Mouse (Mus musculus) CD4-positive naive resting alpha-beta T cell, adult 76 days (primary cell): ENCODE data around the gene Ppm1f. TPM values are rescaled to one million over a fixed set of nuclear protein-coding genes. Genes with fewer than 3 reads are reported as not detected.

Experiments used
- total RNA-seq: library from RNA; stranded (reverse); gene quantifications from one replicate; pipeline ENCODE4 v1.2.4, GENCODE M21; 2023

Gene Ppm1f
- 16.3 TPM for total RNA-seq

DNA sequence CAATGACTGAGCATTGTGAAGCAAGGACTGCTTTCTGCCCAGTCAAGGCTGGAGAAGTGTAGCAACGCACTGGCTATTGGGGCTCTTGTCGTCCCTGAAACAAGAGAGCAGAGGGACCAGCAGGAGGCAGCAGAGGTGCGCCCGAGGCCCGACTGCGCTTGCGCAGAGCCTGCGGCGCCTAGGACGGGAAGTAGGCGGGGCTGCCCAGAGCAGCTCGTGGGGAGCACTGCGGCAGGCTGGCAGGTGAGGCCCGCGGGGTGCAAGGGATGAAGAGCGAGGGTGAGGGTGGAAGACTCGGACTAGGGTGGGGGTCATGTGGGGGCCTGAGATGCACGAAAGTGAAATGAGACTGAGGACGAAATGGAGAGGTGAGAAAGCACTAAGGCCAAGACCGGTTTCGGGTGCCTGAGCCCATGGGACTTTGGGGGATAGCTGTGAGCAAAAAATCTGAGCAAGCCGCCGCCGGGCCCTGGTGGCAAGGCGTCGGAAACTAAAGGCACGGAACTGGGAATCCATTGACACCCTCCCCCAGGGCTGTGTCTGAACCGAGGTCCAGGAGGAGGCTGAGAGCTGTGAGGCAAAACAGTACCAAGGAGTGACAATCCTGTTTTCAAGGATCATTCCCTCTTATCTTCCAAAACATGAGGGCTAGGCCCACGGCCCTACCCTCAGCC, at the start of gene Ppm1f:
Gene Ppm1f (plus strand): TSS at position 88 of the 674 bp plus-strand sequence.

GRCm38 (mm10) chr16:16863978-16864377, 32.3 kb upstream of the Ppm1f start, which contains the start of gene Igll1:
Gene Igll1 (minus strand): TSS chr16:16863985.

DNA sequence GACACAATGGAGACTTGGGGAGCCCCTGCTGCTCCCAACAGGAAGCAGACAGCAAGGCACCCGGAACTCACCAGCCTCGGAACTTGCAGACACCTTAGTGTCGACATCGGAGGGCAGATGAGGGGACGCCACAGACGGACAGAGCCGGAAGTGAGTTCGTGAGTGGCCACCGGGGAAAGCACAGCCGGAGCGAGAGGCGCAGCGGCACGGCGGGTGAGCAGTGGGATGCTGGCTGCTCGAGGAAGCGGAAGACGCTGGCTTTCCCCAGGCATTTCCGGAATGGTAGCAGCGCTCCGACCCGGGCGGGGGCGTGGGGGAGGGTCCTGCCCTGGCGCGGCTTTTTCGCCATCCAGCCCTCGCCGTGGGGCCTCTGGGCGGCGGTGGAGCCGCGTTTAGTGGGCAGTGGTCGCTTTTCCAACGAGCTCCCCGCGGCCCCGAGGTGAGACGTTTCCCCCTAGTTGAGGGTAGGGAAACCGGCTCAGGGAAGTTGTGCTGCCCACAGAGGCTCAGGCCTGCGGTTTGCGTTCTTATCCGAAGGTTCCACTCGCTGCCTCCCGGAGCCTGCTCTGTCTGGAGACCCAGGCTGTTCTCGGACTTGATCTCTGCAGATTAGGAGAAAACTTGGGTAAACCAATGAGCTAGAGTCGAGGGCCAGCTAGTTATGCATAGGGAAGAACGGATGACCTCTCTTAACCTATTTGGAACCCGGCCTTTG, 25.5 kb upstream of the Ppm1f start, which contains the start of the genes Top3b and Vpreb1:
Gene Top3b (plus strand): TSS at position 120 of the 715 bp plus-strand sequence.
Gene Vpreb1 (minus strand): TSS at position 227 of the 715 bp plus-strand sequence.

Other genes with a start within 250 kb of the Ppm1f start
- gene Olfr19, start 220.1 kb upstream of the Ppm1f start, total RNA-seq: not detected
- 5.3 TPM for gene Spag6l, start 67.0 kb upstream of the Ppm1f start, total RNA-seq
- gene Igll1, start 32.5 kb upstream of the Ppm1f start, total RNA-seq: not detected
- gene Top3b, start 25.7 kb upstream of the Ppm1f start, total RNA-seq: 94.1 TPM
- not detected for gene Vpreb1, start 25.6 kb upstream of the Ppm1f start, total RNA-seq
- gene Mapk1, start 86.9 kb downstream of the Ppm1f start, total RNA-seq: 189 TPM
- gene Ypel1, start 173.2 kb downstream of the Ppm1f start, total RNA-seq: 0.50 TPM
- gene Ppil2, start 214.8 kb downstream of the Ppm1f start, total RNA-seq: 108 TPM
- 6.3 TPM for gene 2610318N02Rik, start 228.7 kb downstream of the Ppm1f start, total RNA-seq
- gene Sdf2l1, start 235.9 kb downstream of the Ppm1f start, total RNA-seq: 10.3 TPM
- 3.2 TPM for gene Ydjc, start 248.2 kb downstream of the Ppm1f start, total RNA-seq